Mouse (Mus musculus) spleen, adult 2 months (tissue): ENCODE data around the gene Ankrd60.

ENCODE experiments used
- CTCF ChIP-seq: fragments of 200-500 bp; IDR thresholded peaks from 2 replicates; pipeline ENCODE4 v1.5.1; 2011; ENCODE audit warnings: mild to moderate bottlenecking, inconsistent platforms; ENCODE audit not compliant: insufficient read depth, insufficient read length, insufficient replicate concordance; ENCODE audit errors: extremely low read depth
- POLR2A ChIP-seq: fragments of 200-500 bp; IDR thresholded peaks from 2 replicates; pipeline ENCODE4 v1.6.1; 2011; ENCODE audit warnings: low read depth, low read length, inconsistent platforms

GRCm38 (mm10) chr2:173522376-173522775, 55.8 kb downstream of the Ankrd60 start, which contains the start of gene 1700021F07Rik:
- TF ChIP-seq CTCF (no peak), POLR2A (no peak)
